Mouse (Mus musculus) adrenal gland, adult 18-20 months (tissue): ENCODE measurements around the gene Fam24b. TPM values are rescaled to one million over a fixed set of nuclear protein-coding genes. Genes with fewer than 3 reads are reported as not detected.

Experiments
- total RNA-seq, 2 experiments: library from RNA; stranded (reverse); gene quantifications; 1 replicate in 1 of 2; 2 replicates in 1 of 2; pipeline ENCODE4 v1.2.3; 2021

The Fam24b gene
- total RNA-seq, 2 experiments from 2014 or later = not detected

Other genes starting within 250 kb of the Fam24b start
- gene 4933402N03Rik, start 183.2 kb downstream of the Fam24b start, total RNA-seq = not detected
- gene 5430419D17Rik, start 155.1 kb downstream of the Fam24b start, total RNA-seq = not detected
- gene Cuzd1, start 7.2 kb downstream of the Fam24b start, total RNA-seq = not detected
- not detected for gene Fam24a, start 4.3 kb upstream of the Fam24b start, total RNA-seq
- 10 to 100 TPM; 11.2 to 17.2 TPM for gene 2310057M21Rik, start 33.2 kb upstream of the Fam24b start, total RNA-seq
- gene Pstk, start 41.6 kb upstream of the Fam24b start, total RNA-seq = 10 to 100 TPM; 16.4 to 24.9 TPM
- 10 to 100 TPM; 25.2 to 38.1 TPM for gene Ikzf5, start 81.0 kb upstream of the Fam24b start, total RNA-seq
- 100 to 1,000 TPM; 188 to 685 TPM for gene Acadsb, start 81.1 kb upstream of the Fam24b start, total RNA-seq
- not detected for gene Hmx3, start 213.4 kb upstream of the Fam24b start, total RNA-seq
- not detected for gene Hmx2, start 219.3 kb upstream of the Fam24b start, total RNA-seq
- gene Bub3, start 230.7 kb upstream of the Fam24b start, total RNA-seq = 10 to 100 TPM; 57.0 to 69.0 TPM